Mouse (Mus musculus) adrenal gland, postnatal 36 days (tissue): ENCODE measurements at regions not wholly inside any gene's neighbourhood (a gene's known extent, or its start where the extent isn't known, plus 50 kb on each side); places are given as distances from the start of the nearest gene placed in this dataset.
A peak's percentile ranks its signal among the peaks of the same experiment; 100 is the strongest.

Source experiments
- DNase-seq, 2 experiments: peaks; one replicate each; pipeline ENCODE4 v3.0.0; 2021; ENCODE audit warnings: mixed read lengths in 1 of 2

- peak; percentile 70 to 74 for DNase-seq
Measured at GRCm38 (mm10) chr2:133020173-133020837, 74.6 kb upstream of the Fermt1 start.

- DNase-seq = no peak
Measured at GRCm38 (mm10) chr2:133021244-133021643, 75.5 kb upstream of the Fermt1 start.

GRCm38 (mm10) chr2:133027038-133027437, 81.3 kb upstream of the Fermt1 start:
- DNase-seq = no peak

GRCm38 (mm10) chr2:133035421-133035820, 89.7 kb upstream of the Fermt1 start:
- no peak for DNase-seq

GRCm38 (mm10) chr2:133040708-133041107, 95.0 kb upstream of the Fermt1 start:
- DNase-seq = no peak

GRCm38 (mm10) chr2:133077698-133078356, 132.1 kb upstream of the Fermt1 start:
- DNase-seq = no peak

GRCm38 (mm10) chr2:133090976-133091375, 145.3 kb upstream of the Fermt1 start:
- DNase-seq = no peak

GRCm38 (mm10) chr2:133113642-133114041, 167.9 kb upstream of the Fermt1 start:
- DNase-seq = peak; percentile 69 to 72

- DNase-seq = peak; percentile 73 to 76
Measured at GRCm38 (mm10) chr2:133118651-133119050, 172.9 kb upstream of the Fermt1 start.

GRCm38 (mm10) chr2:133125212-133125801, 179.6 kb upstream of the Fermt1 start:
- DNase-seq = no peak

- no peak for DNase-seq
Measured at GRCm38 (mm10) chr2:133134878-133135277, 189.2 kb upstream of the Fermt1 start.

- no peak for DNase-seq
Measured at GRCm38 (mm10) chr2:133138877-133139276, 193.2 kb upstream of the Fermt1 start.

- no peak for DNase-seq
Measured at GRCm38 (mm10) chr2:133141341-133142035, 195.8 kb upstream of the Fermt1 start.

GRCm38 (mm10) chr2:133152461-133152860, 206.8 kb upstream of the Fermt1 start:
- no peak for DNase-seq

GRCm38 (mm10) chr2:133156537-133156936, 210.8 kb upstream of the Fermt1 start:
- peak in 1 of 2 experiments; percentile 11 for DNase-seq

- no peak for DNase-seq
Measured at GRCm38 (mm10) chr2:133158206-133158605, 212.5 kb upstream of the Fermt1 start.

- no peak for DNase-seq
Measured at GRCm38 (mm10) chr2:133159398-133159797, 213.7 kb upstream of the Fermt1 start.

- no peak for DNase-seq
Measured at GRCm38 (mm10) chr2:133176411-133176810, 230.7 kb upstream of the Fermt1 start.

- no peak for DNase-seq
Measured at GRCm38 (mm10) chr2:133181216-133181615, 235.5 kb upstream of the Fermt1 start.

- no peak for DNase-seq
Measured at GRCm38 (mm10) chr2:133182920-133183319, 237.2 kb upstream of the Fermt1 start.

GRCm38 (mm10) chr2:133204295-133204866, 258.7 kb upstream of the Fermt1 start:
- DNase-seq = no peak

- no peak for DNase-seq
Measured at GRCm38 (mm10) chr2:133208498-133208897, 262.8 kb upstream of the Fermt1 start.
